Mouse (Mus musculus): ENCODE data around the gene Gpr146.

DNA sequence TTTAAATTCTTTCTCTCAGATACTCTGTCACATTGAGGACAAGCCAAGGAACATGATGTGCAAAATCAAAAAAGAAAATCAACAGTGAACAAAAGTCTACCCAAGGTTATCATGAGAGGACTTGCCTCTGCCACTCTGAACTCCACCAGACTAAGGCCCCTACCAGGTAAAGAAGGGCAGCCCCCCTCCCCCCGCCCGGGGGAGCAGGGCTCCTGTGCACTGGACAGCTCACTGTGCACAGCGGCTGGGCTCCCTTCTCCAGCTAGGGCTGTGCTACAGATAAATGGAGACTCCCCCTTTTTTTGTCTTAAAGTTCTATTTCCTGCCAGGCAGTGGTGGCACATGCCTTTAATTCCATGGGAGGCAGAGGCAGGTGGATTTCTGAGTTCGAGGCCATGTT is 60.3 kb downstream of the Gpr146 start:
- TF ChIP-seq POLR2A (IDR thresholded peaks at IDR 0.05; ENCODE audit: extremely low read depth, insufficient read depth, low read length): no peak
- TF ChIP-seq CTCF (IDR thresholded peaks at IDR 0.05; ENCODE audit: low read depth, low read length): no peak
